Mouse (Mus musculus): ENCODE measurements around the gene Slc22a14. TPM values are rescaled to one million over a fixed set of nuclear protein-coding genes. Genes with fewer than 3 reads are reported as not detected.

Slc22a14 gene
- total RNA-seq, 1 experiment, result 0.45 TPM

GRCm38 (mm10) chr9:119144696-119145095, 220.7 kb downstream of the Slc22a14 start:
- H3K4me1 ChIP-seq (ENCODE audit: control insufficient read depth in 2 of 2, insufficient read depth in 2 of 2, low read length in 2 of 2, poor library complexity in 1 of 2), result peaks cover 0 to 2% of the 10 kb centered on the region in 2 experiments; a peak in 1 of 4 replicates
- no peak overlapping the region for H3K4me3 ChIP-seq (ENCODE audit: insufficient read depth in 1 of 2, low read depth in 1 of 2, low read length in 2 of 2, poor library complexity in 1 of 2, severe bottlenecking in 1 of 2)
- TF ChIP-seq HCFC1 (IDR thresholded peaks at IDR 0.05; ENCODE audit: borderline replicate concordance, insufficient read depth, low read length) (no peak), ZNF384 (IDR thresholded peaks at IDR 0.05; ENCODE audit: low read depth, low read length) (no peak), CHD2 (IDR thresholded peaks at IDR 0.05; ENCODE audit: low read depth, low read length) (no peak), MAFK (IDR thresholded peaks at IDR 0.05; ENCODE audit: insufficient read depth, low read depth, low read length) (no peak), ZC3H11A (IDR thresholded peaks at IDR 0.05; ENCODE audit: borderline replicate concordance, low read depth, low read length) (no peak)
- H3K36me3 ChIP-seq (ENCODE audit: control insufficient read depth, insufficient read depth, low read length, poor library complexity, severe bottlenecking), result no peaks in the 10 kb centered on the region
- no peaks in the 10 kb centered on the region for H3K9me3 ChIP-seq (ENCODE audit: control insufficient read depth, insufficient read depth, low read depth, low read length)
- no peak overlapping the region for H3K27ac ChIP-seq (ENCODE audit: insufficient read depth, low read depth, low read length, poor library complexity, severe bottlenecking)
- DNase-seq (ENCODE audit: low read depth, low spot score), result no peak
- in situ Hi-C loops (cut with MboI; ENCODE audit: low sequenced_read_pairs in 2 of 2, unreplicated experiment in 2 of 2), result no loop called here
- H3K9ac ChIP-seq (ENCODE audit: insufficient read depth, low read depth, low read length, poor library complexity, severe bottlenecking), result no peak overlapping the region

GRCm38 (mm10) chr9:119143372-119143771, 222.0 kb downstream of the Slc22a14 start:
- TF ChIP-seq CHD2 (IDR thresholded peaks at IDR 0.05; ENCODE audit: low read depth, low read length) (no peak), ZC3H11A (IDR thresholded peaks at IDR 0.05; ENCODE audit: borderline replicate concordance, low read depth, low read length) (no peak), MAFK (IDR thresholded peaks at IDR 0.05; ENCODE audit: insufficient read depth, low read depth, low read length) (no peak), ZNF384 (IDR thresholded peaks at IDR 0.05; ENCODE audit: low read depth, low read length) (no peak), HCFC1 (IDR thresholded peaks at IDR 0.05; ENCODE audit: borderline replicate concordance, insufficient read depth, low read length) (no peak)
- H3K9ac ChIP-seq (ENCODE audit: insufficient read depth, low read depth, low read length, poor library complexity, severe bottlenecking), result no peak overlapping the region
- no peak overlapping the region for H3K27ac ChIP-seq (ENCODE audit: insufficient read depth, low read depth, low read length, poor library complexity, severe bottlenecking)
- H3K9me3 ChIP-seq (ENCODE audit: control insufficient read depth, insufficient read depth, low read depth, low read length), result no peaks in the 10 kb centered on the region
- H3K36me3 ChIP-seq (ENCODE audit: control insufficient read depth, insufficient read depth, low read length, poor library complexity, severe bottlenecking), result no peaks in the 10 kb centered on the region
- DNase-seq (ENCODE audit: low read depth, low spot score), result no peak
- H3K4me1 ChIP-seq (ENCODE audit: control insufficient read depth in 2 of 2, insufficient read depth in 2 of 2, low read length in 2 of 2, poor library complexity in 1 of 2), result peaks cover 0 to 2% of the 10 kb centered on the region in 2 experiments; a peak in 1 of 4 replicates
- H3K4me3 ChIP-seq (ENCODE audit: insufficient read depth in 1 of 2, low read depth in 1 of 2, low read length in 2 of 2, poor library complexity in 1 of 2, severe bottlenecking in 1 of 2), result no peak overlapping the region
- in situ Hi-C loops (cut with MboI; ENCODE audit: low sequenced_read_pairs in 2 of 2, unreplicated experiment in 2 of 2), result no loop called here

GRCm38 (mm10) chr9:119142066-119142465, 223.3 kb downstream of the Slc22a14 start:
- no peak overlapping the region for H3K4me3 ChIP-seq (ENCODE audit: insufficient read depth in 1 of 2, low read depth in 1 of 2, low read length in 2 of 2, poor library complexity in 1 of 2, severe bottlenecking in 1 of 2)
- H3K27ac ChIP-seq (ENCODE audit: insufficient read depth, low read depth, low read length, poor library complexity, severe bottlenecking), result no peak overlapping the region
- peaks cover 0 to 2% of the 10 kb centered on the region in 2 experiments; a peak in 1 of 4 replicates for H3K4me1 ChIP-seq (ENCODE audit: control insufficient read depth in 2 of 2, insufficient read depth in 2 of 2, low read length in 2 of 2, poor library complexity in 1 of 2)
- no peaks in the 10 kb centered on the region for H3K36me3 ChIP-seq (ENCODE audit: control insufficient read depth, insufficient read depth, low read length, poor library complexity, severe bottlenecking)
- in situ Hi-C loops (cut with MboI; ENCODE audit: low sequenced_read_pairs in 2 of 2, unreplicated experiment in 2 of 2), result no loop called here
- H3K9me3 ChIP-seq (ENCODE audit: control insufficient read depth, insufficient read depth, low read depth, low read length), result no peaks in the 10 kb centered on the region
- H3K9ac ChIP-seq (ENCODE audit: insufficient read depth, low read depth, low read length, poor library complexity, severe bottlenecking), result no peak overlapping the region
- TF ChIP-seq ZNF384 (IDR thresholded peaks at IDR 0.05; ENCODE audit: low read depth, low read length) (no peak), ZC3H11A (IDR thresholded peaks at IDR 0.05; ENCODE audit: borderline replicate concordance, low read depth, low read length) (no peak), CHD2 (IDR thresholded peaks at IDR 0.05; ENCODE audit: low read depth, low read length) (no peak), HCFC1 (IDR thresholded peaks at IDR 0.05; ENCODE audit: borderline replicate concordance, insufficient read depth, low read length) (no peak)
- no peak for DNase-seq (ENCODE audit: low read depth, low spot score)

- no peaks in the 10 kb centered on the region for H3K36me3 ChIP-seq (ENCODE audit: control insufficient read depth, insufficient read depth, low read length, poor library complexity, severe bottlenecking)
- no peaks in the 10 kb centered on the region; a peak in 1 of 4 replicates for H3K4me1 ChIP-seq (ENCODE audit: control insufficient read depth in 2 of 2, insufficient read depth in 2 of 2, low read length in 2 of 2, poor library complexity in 1 of 2)
- no peak overlapping the region for H3K9ac ChIP-seq (ENCODE audit: insufficient read depth, low read depth, low read length, poor library complexity, severe bottlenecking)
- no peak overlapping the region for H3K4me3 ChIP-seq (ENCODE audit: insufficient read depth in 1 of 2, low read depth in 1 of 2, low read length in 2 of 2, poor library complexity in 1 of 2, severe bottlenecking in 1 of 2)
- in situ Hi-C loops (cut with MboI; ENCODE audit: low sequenced_read_pairs in 2 of 2, unreplicated experiment in 2 of 2), result no loop called here
- no peaks in the 10 kb centered on the region for H3K9me3 ChIP-seq (ENCODE audit: control insufficient read depth, insufficient read depth, low read depth, low read length)
- no peak overlapping the region for H3K27ac ChIP-seq (ENCODE audit: insufficient read depth, low read depth, low read length, poor library complexity, severe bottlenecking)
- TF ChIP-seq HCFC1 (IDR thresholded peaks at IDR 0.05; ENCODE audit: borderline replicate concordance, insufficient read depth, low read length) (no peak), ZC3H11A (IDR thresholded peaks at IDR 0.05; ENCODE audit: borderline replicate concordance, low read depth, low read length) (no peak), CHD2 (IDR thresholded peaks at IDR 0.05; ENCODE audit: low read depth, low read length) (no peak), ZNF384 (IDR thresholded peaks at IDR 0.05; ENCODE audit: low read depth, low read length) (no peak), MAFK (IDR thresholded peaks at IDR 0.05; ENCODE audit: insufficient read depth, low read depth, low read length) (no peak)
- no peak for DNase-seq (ENCODE audit: low read depth, low spot score)
Observed at GRCm38 (mm10) chr9:119138836-119139235, 226.5 kb downstream of the Slc22a14 start.

- Histone ChIP-seq H3K9ac (ENCODE audit: insufficient read depth, low read depth, low read length, poor library complexity, severe bottlenecking) (no peak overlapping the region), H3K9me3 (ENCODE audit: control insufficient read depth, insufficient read depth, low read depth, low read length) (no peaks in the 10 kb centered on the region), H3K4me1 (ENCODE audit: control insufficient read depth in 2 of 2, insufficient read depth in 2 of 2, low read length in 2 of 2, poor library complexity in 1 of 2) (no peaks in the 10 kb centered on the region), H3K4me3 (ENCODE audit: insufficient read depth in 1 of 2, low read depth in 1 of 2, low read length in 2 of 2, poor library complexity in 1 of 2, severe bottlenecking in 1 of 2) (no peak overlapping the region), H3K27ac (ENCODE audit: insufficient read depth, low read depth, low read length, poor library complexity, severe bottlenecking) (no peak overlapping the region), H3K36me3 (ENCODE audit: control insufficient read depth, insufficient read depth, low read length, poor library complexity, severe bottlenecking) (no peaks in the 10 kb centered on the region)
- no peak for TF ChIP-seq CHD2 (IDR thresholded peaks at IDR 0.05; ENCODE audit: low read depth, low read length)
- no peak for TF ChIP-seq ZNF384 (IDR thresholded peaks at IDR 0.05; ENCODE audit: low read depth, low read length)
- in situ Hi-C loops (cut with MboI; ENCODE audit: low sequenced_read_pairs in 2 of 2, unreplicated experiment in 2 of 2), result no loop called here
- no peak for DNase-seq (ENCODE audit: low read depth, low spot score)
Observed at GRCm38 (mm10) chr9:119130692-119131091, 234.7 kb downstream of the Slc22a14 start.
